Mouse (Mus musculus): ENCODE measurements around the gene Oas1a. TPM values are rescaled to one million over a fixed set of nuclear protein-coding genes. Genes with fewer than 3 reads are reported as not detected.
"Not testable (repeated sequence)": the region's sequence is repeated elsewhere in the genome, so short reads cannot be mapped to it uniquely, and the experiment has no call there.

Gene Oas1a
- total RNA-seq (2021), result 0.52 and 1.0 TPM in 2 replicates
- long read RNA-seq, experiment 1, partial matches to known transcripts, result 1 of 2 reads
- long read RNA-seq, experiment 1, other reads (novel, unspliced or antisense), result 0 of 2 reads
- long read RNA-seq, experiment 2, partial matches to known transcripts, result 0 of 1 reads
- long read RNA-seq, experiment 2, other reads (novel, unspliced or antisense), result 0 of 1 reads

DNA sequence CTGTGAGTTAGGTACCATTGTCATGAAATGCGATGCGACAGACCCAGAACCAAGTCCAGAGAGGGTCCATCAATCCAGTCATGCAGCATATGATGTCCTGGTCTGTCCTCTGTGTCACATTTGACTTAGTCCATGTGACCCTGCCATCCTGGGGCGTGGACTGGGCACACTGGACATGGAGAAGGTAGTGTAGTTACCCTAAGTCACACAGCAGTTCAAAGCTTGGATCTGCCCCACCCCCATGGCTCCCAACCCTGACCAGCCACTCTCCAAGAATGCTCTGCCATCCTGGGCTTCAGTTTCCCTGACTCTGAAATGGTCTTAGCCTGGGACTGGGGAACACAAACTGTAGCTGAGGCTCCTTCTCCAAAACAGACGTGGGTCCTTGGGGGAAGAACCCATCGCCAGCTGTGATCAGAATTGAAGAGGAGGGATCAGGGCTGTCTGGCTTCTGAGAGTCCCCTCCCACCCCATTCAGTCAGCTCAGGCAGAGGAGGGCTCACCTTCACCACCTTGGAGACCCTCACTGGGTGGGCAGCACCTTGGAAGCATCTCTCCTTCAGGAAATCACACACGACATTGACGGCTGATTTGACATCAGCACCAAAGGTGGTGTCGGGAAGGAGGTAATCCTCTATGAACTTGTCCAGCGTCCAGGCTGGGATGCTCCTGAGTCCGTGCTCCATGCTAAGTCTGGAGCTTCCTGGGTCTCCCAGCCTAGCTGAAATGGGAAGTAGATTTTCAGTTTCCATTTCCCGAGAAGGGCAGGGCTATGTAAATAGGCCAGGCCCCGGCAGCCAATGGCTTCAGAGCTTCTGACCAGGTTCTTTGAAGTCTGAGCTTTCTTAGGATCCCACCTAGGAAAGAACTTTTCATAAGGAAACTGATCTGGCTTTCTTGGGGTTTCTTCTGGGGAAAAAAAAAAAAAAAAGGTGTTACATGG is at the start of gene Oas1a:
Gene Oas1a, minus strand, starts transcription at position 731 of the 943 bp plus-strand sequence.
- not testable (repeated sequence) for DNase-seq

DNA sequence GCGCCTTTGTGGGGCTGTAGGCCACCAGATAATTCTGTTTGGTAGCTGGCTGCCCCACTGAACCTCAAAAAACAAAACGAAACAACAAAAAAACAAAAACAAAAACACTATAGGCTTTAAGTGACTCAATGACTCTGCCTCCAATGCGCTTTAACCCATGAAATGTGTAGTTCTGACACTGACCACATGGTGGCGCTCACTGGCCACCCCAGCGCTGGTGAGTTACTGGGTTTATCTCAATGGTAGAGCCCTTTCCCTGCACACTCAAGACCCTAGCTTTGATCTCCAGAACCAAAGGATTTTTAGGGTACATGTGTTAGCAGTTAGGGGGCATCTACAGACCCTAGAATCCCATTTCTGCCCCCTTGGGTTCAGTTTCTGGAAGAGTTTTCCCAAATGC is 46.7 kb upstream of the Oas1a start:
- peak; percentile 47 for DNase-seq

DNA sequence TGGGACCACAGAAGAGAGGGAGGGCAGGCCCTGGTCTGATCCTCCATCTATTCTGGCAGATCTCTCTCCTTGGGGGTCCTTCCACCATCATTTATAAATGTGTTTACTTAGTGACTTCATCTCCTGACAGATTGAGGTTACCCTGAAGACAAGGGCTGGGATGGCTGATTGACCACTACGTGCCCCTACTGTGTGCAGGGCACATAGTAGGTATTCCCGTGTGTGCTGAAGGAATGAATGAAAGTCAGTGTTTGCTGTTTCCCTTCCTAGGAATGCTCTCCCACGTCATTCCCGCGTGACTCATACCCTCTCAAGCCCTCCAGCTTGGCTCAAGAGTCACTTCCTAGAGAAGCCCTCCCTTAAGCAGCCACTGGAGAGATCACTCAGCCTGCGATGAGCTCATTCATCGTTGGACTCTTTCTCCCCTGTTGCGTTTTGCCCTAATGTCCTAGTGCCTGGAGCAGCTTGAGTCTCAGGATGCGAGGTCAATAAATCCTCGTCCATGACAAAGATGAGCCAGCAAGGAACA is 45.0 kb upstream of the Oas1a start:
- no peak for DNase-seq

DNA sequence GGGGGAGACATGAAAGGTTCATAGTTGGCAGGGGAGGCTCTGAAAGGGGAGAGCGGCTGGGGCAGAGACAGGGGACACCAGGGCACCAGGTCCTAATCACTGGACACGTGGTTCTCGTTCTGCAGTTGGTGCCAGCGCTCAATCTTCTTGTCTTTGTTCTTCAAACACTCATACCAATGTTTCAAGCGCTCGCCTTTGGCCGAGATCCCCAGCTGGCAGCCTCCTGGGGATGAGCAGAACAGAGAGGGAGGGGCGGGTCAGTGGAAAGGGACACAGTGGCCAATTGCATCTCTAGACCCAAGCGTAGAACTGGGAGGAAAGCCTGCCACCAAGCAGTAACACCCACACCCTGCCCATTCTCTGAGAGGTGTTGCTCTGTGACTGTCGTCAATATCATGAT is 34.8 kb upstream of the Oas1a start:
- DNase-seq, result no peak

DNA sequence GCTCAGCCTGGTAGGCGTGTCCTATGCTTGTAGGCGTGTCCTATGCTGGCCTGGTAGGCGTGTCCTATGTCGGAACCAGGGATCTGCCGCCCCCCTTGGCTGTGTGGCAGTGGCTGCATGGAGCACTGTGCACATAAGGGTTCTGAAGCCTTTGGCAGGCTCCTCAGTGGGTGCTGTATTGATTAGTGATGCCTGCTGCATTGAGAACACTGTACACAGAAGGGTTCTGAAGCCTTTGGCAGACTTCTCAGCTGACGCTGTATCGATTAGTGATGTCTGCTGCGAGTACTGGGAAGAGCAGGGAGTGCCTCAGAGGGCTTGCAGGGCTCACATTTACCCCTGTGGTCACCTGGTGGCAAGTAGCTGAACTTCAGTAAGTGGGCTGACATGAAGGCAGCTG is 31.3 kb upstream of the Oas1a start:
- DNase-seq, result no peak

DNA sequence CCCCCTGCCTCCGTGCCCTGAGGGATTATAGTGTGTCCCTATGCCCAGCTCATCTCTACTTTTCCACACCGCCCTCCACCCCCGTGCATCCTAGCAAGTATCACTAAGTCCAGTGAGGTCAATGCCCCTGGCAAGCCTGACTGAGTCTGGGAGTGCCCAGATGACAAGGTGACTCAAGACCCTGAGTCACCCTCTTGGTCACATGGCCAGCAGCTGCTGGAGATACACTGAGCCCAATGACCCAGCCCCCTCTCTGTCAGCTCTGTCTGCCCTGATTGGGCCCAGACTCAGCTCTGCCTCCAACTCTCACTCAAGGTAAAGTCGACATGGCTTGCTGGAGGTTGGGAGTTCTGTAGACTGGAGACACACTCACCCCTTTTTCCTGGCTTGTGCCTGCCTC is 30.5 kb upstream of the Oas1a start:
- peak; percentile 64 for DNase-seq

DNA sequence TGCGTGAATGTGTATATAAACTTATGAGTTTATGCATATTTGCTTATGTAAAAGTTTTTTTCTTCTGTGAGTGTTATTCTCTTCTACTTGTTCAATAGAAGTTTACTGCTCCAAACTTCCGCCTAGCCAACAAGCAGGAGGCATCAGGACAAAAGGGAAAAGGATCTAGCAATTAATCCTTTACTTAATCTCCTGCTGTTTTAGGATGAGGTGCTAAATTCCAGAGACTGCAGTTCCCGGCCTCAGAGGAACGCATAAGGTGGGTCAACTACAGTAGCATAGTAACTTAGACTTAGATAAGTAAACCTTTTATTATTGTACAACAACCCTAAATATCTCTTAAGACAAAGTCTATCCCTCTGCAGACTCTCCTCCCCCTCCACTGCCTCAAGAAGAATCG is 26.6 kb upstream of the Oas1a start:
- DNase-seq, result no peak

DNA sequence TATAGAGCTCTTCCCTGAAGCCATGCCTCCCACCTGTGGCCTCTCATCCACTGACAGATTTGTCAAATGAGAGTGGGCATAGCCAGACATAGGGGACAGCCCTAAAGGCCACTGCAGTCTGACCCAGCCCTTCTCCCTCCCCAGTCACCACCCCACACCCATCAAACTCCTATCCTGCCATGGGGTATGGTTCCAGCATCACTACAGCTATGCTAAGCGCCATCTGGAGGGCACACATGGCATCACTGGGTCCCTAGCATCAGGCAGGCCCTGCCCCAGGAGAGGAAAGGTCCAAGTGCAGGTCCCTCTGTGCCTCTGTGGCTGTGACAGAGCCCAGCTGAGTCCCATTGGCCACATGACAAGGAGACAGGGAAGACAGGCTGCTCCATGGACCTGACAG is 19.7 kb upstream of the Oas1a start:
- DNase-seq, result no peak

DNA sequence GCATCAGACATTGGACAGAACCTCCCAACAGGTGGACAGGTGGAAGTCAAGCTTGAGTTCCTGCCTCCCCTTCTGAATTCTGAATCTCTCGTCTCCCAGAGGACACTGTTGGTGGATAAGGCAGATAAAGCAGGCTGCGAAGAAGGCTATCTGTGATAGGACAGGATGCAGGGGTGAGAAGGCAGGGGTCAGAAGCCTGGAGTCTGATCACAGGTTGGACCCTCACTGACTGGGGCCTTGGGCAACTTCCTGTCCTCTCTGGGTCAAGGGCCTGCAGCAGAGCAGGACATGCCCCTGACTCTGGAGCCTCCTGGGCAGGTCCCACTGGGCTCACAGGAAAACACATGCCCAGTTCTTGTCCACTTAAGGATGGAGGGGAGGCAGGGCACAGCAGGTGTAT is 19.0 kb upstream of the Oas1a start:
- not testable (repeated sequence) for DNase-seq

DNA sequence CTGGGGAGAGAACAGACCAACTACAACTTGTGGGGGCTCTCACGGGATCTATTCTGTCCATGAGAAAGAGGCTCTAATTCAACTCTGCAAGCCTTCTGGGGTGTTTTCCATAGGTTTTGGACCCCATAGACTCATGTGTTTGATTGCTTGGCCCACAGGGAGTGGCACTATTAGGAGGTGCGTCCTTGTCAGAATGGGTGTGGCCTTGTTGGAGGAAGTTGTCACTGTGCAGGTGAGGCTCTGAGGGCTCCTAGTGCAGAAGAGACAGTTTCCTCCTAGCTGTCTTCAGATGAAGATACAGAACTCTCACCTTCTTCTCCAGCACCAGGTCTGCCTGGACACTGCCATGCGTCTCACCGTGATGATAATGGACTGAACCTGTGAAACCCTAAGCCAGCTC is 17.2 kb upstream of the Oas1a start:
- DNase-seq, result not testable (repeated sequence)

DNA sequence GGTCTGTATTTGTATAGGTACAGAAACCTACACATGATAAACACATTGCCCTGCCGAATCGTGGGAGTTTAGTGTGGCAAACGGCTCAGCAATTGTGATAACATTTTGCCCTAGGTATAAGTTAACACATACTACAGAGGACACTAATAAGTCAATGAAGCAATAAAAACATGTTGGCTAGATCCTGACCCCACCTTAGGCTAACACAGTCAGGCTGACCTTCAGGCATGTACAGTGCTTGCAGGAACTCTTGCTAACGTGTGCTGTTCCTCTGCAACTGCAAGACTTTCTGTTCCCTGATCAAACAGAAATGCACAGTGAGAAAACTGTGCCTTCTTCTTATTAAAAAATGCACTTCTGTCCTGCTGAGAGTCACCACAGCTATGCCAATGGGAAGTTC is 16.6 kb upstream of the Oas1a start:
- DNase-seq, result no peak

DNA sequence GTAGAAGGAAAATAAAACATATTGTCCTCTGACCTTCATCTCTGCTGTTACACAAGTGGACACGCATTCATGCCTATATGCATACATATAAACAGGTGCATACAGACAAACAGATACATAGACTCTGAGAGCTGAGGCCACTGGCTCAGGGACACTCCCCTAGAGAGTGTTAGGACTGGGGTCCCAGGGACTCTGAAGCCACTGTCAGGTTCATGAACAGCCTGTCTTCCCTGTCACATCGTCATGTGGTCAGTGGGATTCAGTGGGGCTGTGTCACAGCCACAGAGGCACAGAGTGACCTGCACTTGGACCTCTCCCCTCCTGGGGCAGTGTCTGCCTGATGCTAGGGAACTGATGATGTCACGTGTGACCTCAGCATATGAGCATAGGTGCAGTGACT is 13.0 kb upstream of the Oas1a start:
- DNase-seq, result no peak

DNA sequence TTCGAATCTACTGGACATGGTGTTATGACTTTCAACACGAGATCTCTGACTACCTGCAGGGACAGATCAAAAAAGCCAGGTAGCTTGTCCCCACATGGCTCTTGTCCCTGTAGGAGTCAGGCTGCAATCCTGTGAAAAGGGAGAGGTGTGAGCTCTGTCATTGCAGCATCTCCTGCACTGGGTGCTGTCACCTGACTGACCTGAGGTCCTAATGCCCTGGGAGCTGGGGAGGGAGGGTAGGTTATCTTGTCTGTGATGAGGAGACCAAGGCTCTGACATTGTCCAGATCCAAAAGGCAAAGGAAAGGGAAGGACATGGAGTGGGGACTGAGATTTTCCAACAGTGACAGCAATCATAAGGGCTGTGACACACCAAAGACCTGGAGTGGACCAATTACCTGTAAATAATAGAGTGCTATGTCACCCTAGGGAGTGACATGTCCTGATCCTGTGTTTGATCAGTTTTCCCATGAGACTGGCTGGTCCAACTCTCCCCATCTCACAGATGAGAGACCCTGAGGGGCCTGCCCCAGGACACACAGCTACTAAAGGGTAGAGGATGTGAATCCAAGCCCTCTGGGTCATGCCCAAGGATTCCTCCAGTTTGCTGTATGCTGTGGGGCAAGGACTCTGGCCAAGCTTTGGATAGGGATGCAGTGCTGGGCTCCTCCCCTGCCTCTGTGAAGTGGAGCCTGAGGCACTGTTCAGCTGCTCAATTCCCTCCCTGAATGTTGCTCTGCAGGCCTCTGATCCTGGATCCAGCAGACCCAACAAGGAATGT is 12.0 kb upstream of the Oas1a start:
- DNase-seq, result not testable (repeated sequence)

DNA sequence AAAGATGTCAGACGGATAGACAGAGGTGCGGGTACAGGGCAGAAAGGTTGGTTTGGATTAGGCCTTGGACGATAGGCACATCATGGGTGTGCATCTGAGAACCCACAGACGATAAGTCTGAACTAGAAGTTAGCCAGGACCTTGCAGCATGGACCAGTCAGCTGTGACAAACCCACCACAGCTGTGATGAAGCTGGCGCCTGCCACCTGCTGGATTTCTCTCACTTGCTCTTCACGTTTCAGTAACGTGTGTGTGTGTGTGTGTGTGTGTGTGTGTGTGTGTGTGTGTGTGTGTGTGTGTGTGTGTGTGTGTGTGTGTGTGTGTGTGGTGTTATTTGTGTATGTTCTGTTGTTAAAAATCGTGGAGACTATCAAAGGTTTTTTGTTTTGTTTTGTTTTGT is 6.9 kb upstream of the Oas1a start, which contains the start of gene Oas1d:
Gene Oas1d, plus strand, starts transcription at position 333 of the 400 bp plus-strand sequence.
- not testable (repeated sequence) for DNase-seq

DNA sequence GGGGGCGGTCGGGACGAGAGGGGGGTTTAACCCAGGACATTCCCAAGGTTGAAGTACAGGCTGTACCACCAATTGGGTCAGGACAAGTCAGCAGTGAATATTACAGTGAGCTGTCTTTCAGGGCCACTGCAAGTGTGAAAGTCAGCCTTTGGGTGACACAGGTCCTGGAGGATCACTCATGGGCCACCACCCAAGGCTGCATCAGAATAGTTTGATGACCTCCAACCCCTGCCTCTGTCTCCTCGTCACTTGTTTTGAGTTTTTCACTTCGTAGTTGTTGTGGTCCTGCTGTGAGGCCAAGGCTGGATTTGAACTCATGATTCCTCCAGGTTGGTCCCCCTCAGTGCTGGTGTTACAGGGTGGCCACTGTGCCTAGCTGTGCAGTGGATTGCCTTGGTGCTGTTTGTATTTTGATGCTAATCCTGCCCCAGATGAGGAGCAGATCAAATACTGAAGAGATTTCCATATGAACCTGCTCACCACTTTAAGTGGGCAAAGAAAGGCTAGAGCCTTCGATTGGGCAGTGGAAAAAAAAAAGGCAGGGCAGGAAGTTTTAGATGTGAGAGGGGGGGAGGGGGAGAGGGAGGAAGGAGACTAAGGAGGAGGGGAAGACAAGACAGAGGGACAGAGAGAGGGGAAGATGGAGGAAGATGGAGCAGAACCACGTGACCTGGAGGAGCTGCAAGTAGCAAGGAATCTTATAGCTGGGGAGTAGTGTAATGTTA is 1.0 kb upstream of the Oas1a start:
- no peak for DNase-seq

DNA sequence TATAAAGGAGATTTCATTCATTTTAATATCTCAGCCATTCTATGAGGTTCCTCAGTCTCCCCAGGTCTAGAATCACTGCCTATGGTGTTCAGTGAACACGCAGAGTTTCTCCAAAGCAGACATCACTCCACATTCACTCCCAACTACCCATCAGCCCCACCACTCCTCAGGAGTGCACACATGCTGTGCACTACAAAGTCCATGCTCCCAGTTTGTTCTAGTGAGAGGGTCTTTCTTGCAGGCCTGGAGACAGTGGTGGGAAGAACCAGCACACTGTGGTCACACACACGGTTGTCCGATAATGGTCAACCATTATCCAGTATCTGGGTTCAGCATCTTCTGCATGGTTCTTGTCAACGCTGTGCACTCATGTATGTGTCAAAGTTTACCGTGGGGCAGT is 5.3 kb downstream of the Oas1a start:
- no peak for DNase-seq

DNA sequence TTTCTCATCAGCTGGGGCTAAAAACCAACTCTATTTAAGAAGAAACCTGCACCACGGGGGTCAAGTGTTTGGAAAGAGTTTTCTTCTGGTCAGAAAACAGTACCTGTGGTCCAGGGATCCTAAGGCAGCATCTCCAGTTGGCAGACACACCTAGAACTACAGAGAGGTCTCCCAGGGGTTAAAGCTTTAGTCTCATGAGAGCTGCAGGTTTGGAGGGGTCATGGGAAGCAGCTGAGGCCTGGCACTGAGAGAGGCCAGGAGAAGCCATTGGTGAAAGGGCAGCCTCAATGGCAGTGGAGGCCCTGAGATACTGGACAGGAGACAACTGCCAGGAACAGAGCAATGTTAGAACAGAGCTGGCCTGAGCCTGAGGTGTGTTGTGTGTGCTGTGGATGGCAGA is 6.7 kb downstream of the Oas1a start:
- no peak for DNase-seq

DNA sequence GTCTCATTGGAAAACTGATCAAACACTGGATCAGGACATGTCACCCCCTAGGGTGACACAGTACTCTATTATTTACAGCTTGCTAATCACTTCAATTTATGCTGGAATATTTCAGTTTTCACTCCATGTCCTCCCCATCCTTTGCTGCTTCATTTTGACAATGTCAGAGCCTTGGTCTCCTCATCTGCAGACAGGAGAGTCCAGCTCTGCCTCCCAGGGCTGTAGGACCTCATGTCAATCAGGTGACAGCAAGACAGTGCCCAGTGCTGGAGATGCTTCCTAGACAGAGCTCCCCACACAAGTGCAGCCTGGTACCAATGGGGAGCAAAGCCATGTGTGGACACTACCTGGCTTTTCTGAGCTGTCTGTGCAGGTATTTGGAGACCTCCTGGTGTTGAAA is 8.6 kb downstream of the Oas1a start:
- no peak for DNase-seq

DNA sequence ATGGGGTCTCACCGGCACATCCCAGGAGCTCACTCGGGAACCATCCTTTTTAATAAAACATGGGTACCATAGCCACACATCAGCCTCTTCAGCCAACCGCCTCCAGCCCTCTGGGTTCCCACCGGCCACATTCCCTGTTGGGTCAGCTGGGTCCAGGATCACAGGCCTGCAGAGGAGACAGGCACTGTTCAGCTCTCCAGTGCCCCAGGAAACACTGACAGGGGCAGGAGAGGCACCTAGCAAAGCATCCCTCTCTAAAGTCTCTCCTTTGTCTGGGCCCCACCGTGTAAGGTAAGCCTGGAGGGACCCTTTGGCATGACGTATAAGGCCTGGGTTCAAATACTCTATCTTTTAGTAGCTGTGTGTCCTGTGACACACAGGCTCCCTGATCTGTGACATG is 9.0 kb downstream of the Oas1a start:
- no peak for DNase-seq

DNA sequence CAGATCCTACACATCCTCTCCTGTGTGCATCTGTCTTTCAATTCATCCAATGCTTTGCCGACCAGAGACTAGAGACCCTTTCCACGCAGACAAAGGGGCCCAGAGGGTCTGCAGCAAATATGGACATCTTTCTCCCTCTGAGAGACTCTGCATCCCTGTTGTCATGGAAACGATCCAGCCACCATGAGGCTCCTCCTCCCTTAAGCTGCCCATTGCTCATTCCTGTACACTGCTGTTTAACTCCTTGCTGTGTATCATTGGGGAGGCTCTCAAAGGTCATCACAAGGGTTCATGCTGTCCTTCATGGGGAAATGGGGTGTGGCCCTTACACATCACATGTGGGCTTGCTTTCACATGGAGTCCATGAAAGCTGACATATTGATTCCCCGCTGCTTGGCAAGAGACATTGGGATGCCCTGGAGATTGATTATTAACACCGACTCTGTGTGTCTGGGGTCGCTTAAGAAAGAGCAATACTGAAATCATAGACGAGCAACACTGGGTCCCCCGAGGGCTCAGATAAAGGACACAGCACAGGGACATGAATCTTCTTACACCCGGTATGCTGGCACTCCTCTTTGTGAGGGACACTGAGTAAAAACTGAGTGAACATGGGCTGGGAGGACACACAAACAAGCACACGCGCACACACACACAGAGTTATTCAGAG is 12.0 kb downstream of the Oas1a start:
- no peak for DNase-seq

DNA sequence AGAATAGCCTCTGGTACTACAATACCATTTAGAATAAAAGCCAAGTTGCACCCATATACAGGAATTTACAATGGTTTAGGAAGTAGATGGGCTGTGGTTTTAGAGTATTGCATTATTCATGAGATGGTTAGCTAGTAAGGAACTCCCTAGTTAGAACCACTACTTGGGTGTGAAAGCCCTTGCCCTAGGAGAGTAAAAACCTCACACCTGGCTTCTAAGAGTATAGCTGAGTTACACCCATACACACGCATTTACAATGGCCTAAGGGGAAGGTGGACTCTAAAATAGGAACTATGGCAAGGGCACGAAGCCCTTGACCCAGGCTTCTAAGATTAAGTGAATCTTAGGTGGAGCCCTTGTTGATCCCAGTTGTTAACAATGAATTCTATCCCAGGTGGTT is 12.6 kb downstream of the Oas1a start:
- not testable (repeated sequence) for DNase-seq

All from adrenal gland, postnatal 14 days (tissue).